Mouse (Mus musculus) neural tube, embryonic 11.5 days (tissue): ENCODE measurements around the gene Ppp1r35. TPM values are rescaled to one million over a fixed set of nuclear protein-coding genes. Genes with fewer than 3 reads are reported as not detected.
A peak's percentile ranks its signal among the peaks of the same experiment; 100 is the strongest.

Experiments used
- ATAC-seq: fragments of 200-750 bp; cut with Nextera tagmentation; 2 replicates; pipeline ENCODE4 v1.8.0; 2017; ENCODE audit warnings: moderate number of reproducible peaks, mild to moderate bottlenecking, moderate TSS enrichment, moderate library complexity; ENCODE audit not compliant: insufficient read depth, low FRiP score, low TSS enrichment
- DNase-seq: peaks from one replicate; pipeline ENCODE4 v3.0.0-alpha.2; 2015; ENCODE audit warnings: low spot score
- H3K27ac ChIP-seq: fragments of 300-500 bp; sonication (generic); 2 replicates; pipeline ENCODE4 v1.5.1; 2014; ENCODE audit warnings: low read depth, mild to moderate bottlenecking, low read length
- H3K27me3 ChIP-seq: fragments of 300-500 bp; sonication (generic); 2 replicates; pipeline ENCODE4 v1.6.1; 2014; ENCODE audit warnings: mild to moderate bottlenecking, low read length, mixed read lengths; ENCODE audit not compliant: control insufficient read depth, insufficient read depth
- H3K36me3 ChIP-seq: fragments of 300-500 bp; sonication (generic); 2 replicates; pipeline ENCODE4 v1.6.1; 2014; ENCODE audit warnings: mild to moderate bottlenecking, low read length, moderate library complexity, mixed read lengths; ENCODE audit not compliant: control insufficient read depth, insufficient read depth
- H3K4me1 ChIP-seq: fragments of 300-500 bp; sonication (generic); 2 replicates; pipeline ENCODE4 v1.6.1; 2014; ENCODE audit warnings: low read length, mixed read lengths; ENCODE audit not compliant: control insufficient read depth, insufficient read depth
- H3K4me2 ChIP-seq: fragments of 300-500 bp; sonication (generic); 2 replicates; pipeline ENCODE4 v1.6.1; 2014; ENCODE audit warnings: low read depth, mild to moderate bottlenecking, moderate library complexity
- H3K4me3 ChIP-seq: fragments of 300-500 bp; sonication (generic); 2 replicates; pipeline ENCODE4 v1.5.1; 2014; ENCODE audit warnings: low read depth, low read length
- H3K9ac ChIP-seq: fragments of 300-500 bp; sonication (generic); 2 replicates; pipeline ENCODE4 v1.6.1; 2014; ENCODE audit warnings: mild to moderate bottlenecking, low read length
- H3K9me3 ChIP-seq: fragments of 300-500 bp; sonication (generic); 2 replicates; pipeline ENCODE4 v1.6.1; 2016; ENCODE audit warnings: low read length; ENCODE audit not compliant: control insufficient read depth
- WGBS: fragments of 180-500 bp; shearing (Covaris S2); extraction: QIAGEN DNeasy Blood & Tissue Kit; methylation state at CpG from one replicate; pipeline ENCODE4 v1.1.7; 2014; 5-methylcytosine and 5-hydroxymethylcytosine counted together
- polyA plus RNA-seq: library from polyadenylated mRNA; unstranded; fragments of >200 nt; fragmentation: Nextera tagmentation; extraction: Ambion mirVana; gene quantifications from 2 replicates; pipeline ENCODE4 v1.2.1, GENCODE M21; 2014

The Ppp1r35 gene
- polyA plus RNA-seq, result 71.1 and 71.2 TPM in 2 replicates

DNA sequence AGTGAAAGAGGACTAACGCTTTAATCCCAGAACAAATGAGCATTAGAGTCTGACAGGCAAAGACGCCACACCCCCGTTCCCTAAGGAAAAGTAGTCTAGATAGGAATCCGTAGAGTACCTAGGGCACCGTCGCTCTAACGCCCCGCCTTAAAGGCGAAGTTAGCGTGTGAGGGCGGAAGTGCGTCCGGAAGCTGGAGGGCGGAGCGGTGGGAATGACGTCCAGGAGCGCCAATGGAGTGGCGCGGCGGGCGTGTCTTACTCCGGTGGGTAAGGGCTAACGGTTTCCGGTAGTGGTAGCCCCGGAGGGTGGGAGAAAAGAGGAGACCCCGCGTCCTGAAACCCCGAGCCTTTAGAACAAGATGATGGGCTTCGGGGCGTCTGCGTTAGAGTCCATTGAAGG, at the start of gene Ppp1r35:
TSS of gene Ppp1r35 (plus strand) at position 215 of the 400 bp plus-strand sequence.
- Histone ChIP-seq H3K9me3 (no peaks in the 10 kb centered on the region), H3K4me2 (peak within 1 kb of the TSS; percentile 96), H3K4me1 (peaks cover 15% of the 10 kb centered on the region), H3K4me3 (peak within 1 kb of the TSS; percentile 98), H3K36me3 (peaks cover 8% of the 10 kb centered on the region), H3K9ac (peak within 1 kb of the TSS; percentile 94), H3K27ac (peak within 1 kb of the TSS; percentile 83), H3K27me3 (no peaks in the 10 kb centered on the region)
- peak; percentile 96 for ATAC-seq
- WGBS, result 0% methylated on average over 31 of the region's 31 CpGs
- peak; percentile 97 for DNase-seq

DNA sequence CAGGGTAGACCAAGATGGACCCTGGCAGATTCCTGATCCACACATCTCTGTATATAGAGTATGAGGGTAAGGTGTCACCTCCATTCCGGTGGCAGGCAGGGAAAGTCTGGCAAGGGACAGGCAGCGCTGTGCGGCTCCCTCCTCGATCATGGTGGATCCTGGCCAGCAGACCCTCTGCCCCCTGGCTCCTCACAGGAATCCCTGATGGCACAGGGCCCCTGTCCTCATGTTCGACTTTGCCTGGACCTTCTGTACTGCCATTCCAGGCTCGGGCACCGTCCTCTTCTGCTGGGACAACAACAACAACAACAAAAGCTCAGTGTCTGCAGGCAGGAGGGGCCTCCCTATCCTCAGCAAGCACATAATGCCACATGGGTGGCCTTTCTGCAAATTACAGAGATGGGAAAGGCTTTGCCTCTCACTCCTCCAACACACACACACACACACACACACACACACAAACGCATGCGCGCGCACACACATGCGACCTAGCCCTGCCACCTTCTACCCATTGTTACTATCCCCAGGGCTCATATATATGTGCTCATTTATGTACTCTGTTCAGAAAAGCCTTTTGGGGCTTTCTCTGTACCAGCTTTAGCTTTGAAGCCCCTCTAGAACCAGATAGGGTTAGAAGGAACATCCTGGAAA, 44.9 kb upstream of the Ppp1r35 start:
- Histone ChIP-seq H3K4me2 (peak overlapping the region; percentile 37), H3K9ac (peak overlapping the region; percentile 44), H3K9me3 (no peaks in the 10 kb centered on the region), H3K36me3 (peaks cover 11% of the 10 kb centered on the region), H3K4me1 (peaks cover 28% of the 10 kb centered on the region), H3K4me3 (peak overlapping the region; percentile 8; the same call in 1 of the 2 replicates), H3K27me3 (no peaks in the 10 kb centered on the region), H3K27ac (peak overlapping the region; percentile 94)
- DNase-seq (peak; percentile 68), ATAC-seq (peak; percentile 69)
- 62% methylated on average over 12 of the region's 12 CpGs for WGBS

- peaks cover 35% of the 10 kb centered on the region for H3K4me1 ChIP-seq
- WGBS, result 64% methylated on average over 6 of the region's 6 CpGs
- peak overlapping the region; percentile 45 for H3K9ac ChIP-seq
- H3K9me3 ChIP-seq, result no peaks in the 10 kb centered on the region
- H3K4me3 ChIP-seq, result peak overlapping the region; percentile 8; the same call in 1 of the 2 replicates
- H3K27ac ChIP-seq, result peak overlapping the region; percentile 94
- DNase-seq, result peak; percentile 90
- peak overlapping the region; percentile 37 for H3K4me2 ChIP-seq
- no peaks in the 10 kb centered on the region for H3K27me3 ChIP-seq
- peak; percentile 96 for ATAC-seq
- peaks cover 11% of the 10 kb centered on the region for H3K36me3 ChIP-seq
Observed at GRCm38 (mm10) chr5:137734289-137735061, 44.2 kb upstream of the Ppp1r35 start.

GRCm38 (mm10) chr5:137737400-137737940, 41.2 kb upstream of the Ppp1r35 start:
- H3K4me2 ChIP-seq, result no peak overlapping the region
- no peak for ATAC-seq
- no peak overlapping the region for H3K9ac ChIP-seq
- peaks cover 47% of the 10 kb centered on the region for H3K4me1 ChIP-seq
- H3K27me3 ChIP-seq, result no peaks in the 10 kb centered on the region
- peaks cover 11% of the 10 kb centered on the region for H3K36me3 ChIP-seq
- WGBS, result 91% methylated on average over 6 of the region's 6 CpGs
- H3K4me3 ChIP-seq, result no peak overlapping the region
- DNase-seq, result no peak
- no peak overlapping the region for H3K27ac ChIP-seq
- H3K9me3 ChIP-seq, result no peaks in the 10 kb centered on the region

DNA sequence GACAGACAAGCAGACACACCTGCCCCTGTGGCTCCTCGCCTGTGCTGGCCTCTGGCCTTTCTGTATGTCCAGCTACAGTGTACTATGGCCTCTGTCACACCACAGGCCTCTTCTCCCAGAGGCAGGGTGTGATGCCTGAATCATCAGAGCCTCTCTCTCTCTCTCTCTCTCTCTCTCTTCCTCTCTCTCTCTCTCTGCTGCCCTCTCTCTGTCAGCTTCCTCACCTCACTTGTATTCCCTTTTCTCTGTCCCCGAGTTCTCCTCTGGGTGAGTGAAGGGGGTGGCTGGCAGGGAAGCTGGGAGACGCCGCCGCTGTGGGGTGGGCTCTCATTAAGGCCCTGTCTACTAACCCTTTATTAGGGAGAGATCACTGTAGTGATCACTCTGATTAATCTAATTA, 40.1 kb upstream of the Ppp1r35 start:
- Histone ChIP-seq H3K27me3 (no peaks in the 10 kb centered on the region), H3K9ac (no peak overlapping the region), H3K4me1 (peaks cover 44% of the 10 kb centered on the region), H3K27ac (no peak overlapping the region), H3K4me3 (no peak overlapping the region), H3K36me3 (peaks cover 9% of the 10 kb centered on the region; the same call in 1 of the 2 replicates), H3K4me2 (peak overlapping the region; percentile 2; the same call in 1 of the 2 replicates), H3K9me3 (no peaks in the 10 kb centered on the region)
- no peak for DNase-seq
- ATAC-seq, result no peak
- 44% methylated on average over 5 of the region's 5 CpGs for WGBS

DNA sequence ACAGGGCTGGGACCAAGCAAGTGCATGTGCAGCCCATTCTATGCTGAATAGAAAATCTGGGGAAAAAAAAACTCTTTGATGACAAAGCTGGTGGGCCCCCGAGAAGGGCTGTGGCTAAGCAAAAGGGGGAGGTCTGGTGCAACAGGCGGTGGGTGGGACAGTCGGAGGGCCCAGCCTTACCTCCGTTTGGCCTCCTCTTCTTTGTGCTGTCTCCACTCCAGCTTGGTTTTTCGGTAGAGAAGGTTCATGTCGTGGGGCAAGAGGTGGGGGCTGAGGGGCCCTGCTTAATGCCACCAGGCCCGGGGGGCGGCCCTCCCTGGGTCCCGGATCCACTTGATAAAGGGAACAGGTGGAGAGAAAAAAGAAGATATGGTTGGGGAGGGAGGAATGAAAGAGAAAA, 39.2 kb upstream of the Ppp1r35 start:
- Histone ChIP-seq H3K4me3 (peak overlapping the region; percentile 10; the same call in 1 of the 2 replicates), H3K9ac (peak overlapping the region; percentile 78), H3K27me3 (no peaks in the 10 kb centered on the region), H3K4me1 (peaks cover 35% of the 10 kb centered on the region), H3K4me2 (peak overlapping the region; percentile 86), H3K36me3 (peaks cover 9% of the 10 kb centered on the region; the same call in 1 of the 2 replicates), H3K27ac (no peak overlapping the region), H3K9me3 (no peaks in the 10 kb centered on the region)
- no peak for DNase-seq
- ATAC-seq, result no peak
- 56% methylated on average over 9 of the region's 9 CpGs for WGBS

DNA sequence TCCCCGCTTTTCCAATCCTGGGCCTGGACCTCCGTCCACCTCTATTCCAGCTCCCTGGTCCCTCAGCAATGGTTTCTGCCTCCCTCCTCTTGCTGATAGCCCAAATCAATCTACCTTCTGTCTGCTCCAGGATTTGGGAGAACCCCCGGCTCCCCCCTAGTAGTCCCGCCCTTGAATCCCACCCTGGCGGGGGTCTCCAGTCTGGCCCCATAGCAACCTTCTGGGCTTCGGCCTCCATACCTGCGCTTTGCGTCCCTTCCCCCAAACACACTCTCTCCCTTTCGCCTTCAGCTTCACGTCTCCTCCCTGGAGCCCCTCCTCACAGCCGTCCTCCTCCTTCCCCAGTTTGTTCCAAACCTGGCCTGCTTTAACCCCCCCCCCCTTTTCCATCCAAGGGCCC, 38.1 kb upstream of the Ppp1r35 start:
- DNase-seq (no peak), ATAC-seq (no peak)
- H3K27ac ChIP-seq, result 0 out of 2 replicates have a peak overlapping the region, but pooled peaks have one; percentile 46
- peaks cover 30% of the 10 kb centered on the region for H3K4me1 ChIP-seq
- peaks cover 4% of the 10 kb centered on the region; the same call in 1 of the 2 replicates for H3K36me3 ChIP-seq
- WGBS, result 10% methylated on average over 11 of the region's 11 CpGs
- H3K9me3 ChIP-seq, result no peaks in the 10 kb centered on the region
- H3K4me3 ChIP-seq, result peak overlapping the region; percentile 70
- H3K9ac ChIP-seq, result peak overlapping the region; percentile 78
- peak overlapping the region; percentile 86 for H3K4me2 ChIP-seq
- no peaks in the 10 kb centered on the region for H3K27me3 ChIP-seq

- Histone ChIP-seq H3K27ac (peak within 1 kb of the TSS; percentile 46), H3K4me2 (peak within 1 kb of the TSS; percentile 86), H3K4me3 (peak within 1 kb of the TSS; percentile 70), H3K4me1 (peaks cover 30% of the 10 kb centered on the region), H3K9ac (peak within 1 kb of the TSS; percentile 78), H3K36me3 (0 out of 2 replicates have a peak, but pooled peaks cover 2% of the 10 kb centered on the region), H3K9me3 (no peaks in the 10 kb centered on the region), H3K27me3 (no peaks in the 10 kb centered on the region)
- DNase-seq (peak; percentile 89), ATAC-seq (peak; percentile 83)
- WGBS, result under 1% methylated on average over 71 of the region's 71 CpGs
Observed at GRCm38 (mm10) chr5:137741023-137741931, 37.4 kb upstream of the Ppp1r35 start, which contains the start of gene Nyap1. Nyap1 (minus strand) TSS chr5:137741607.
